Mouse (Mus musculus) cortical plate, adult 2 months (tissue): ENCODE data around the gene Creb3l4. TPM values are rescaled to one million over a fixed set of nuclear protein-coding genes. Genes with fewer than 3 reads are reported as not detected.

Source experiments
- H3K27ac ChIP-seq: fragments of 200-500 bp; 2 replicates; pipeline ENCODE4 v1.5.1; 2012; ENCODE audit warnings: low read length, control low read depth, inconsistent platforms; ENCODE audit not compliant: insufficient read depth
- H3K4me1 ChIP-seq: fragments of 200-500 bp; 2 replicates; pipeline ENCODE4 v1.6.1; 2011; ENCODE audit warnings: low read length; ENCODE audit not compliant: control insufficient read depth, insufficient read depth
- H3K4me3 ChIP-seq: fragments of 200-500 bp; 2 replicates; pipeline ENCODE4 v1.5.1; 2011; ENCODE audit warnings: mild to moderate bottlenecking, low read length, control low read depth; ENCODE audit not compliant: insufficient read depth
- CTCF ChIP-seq: fragments of 200-500 bp; IDR thresholded peaks from 2 replicates; pipeline ENCODE4 v1.5.1; 2011; ENCODE audit warnings: mild to moderate bottlenecking, control low read depth, low read length; ENCODE audit not compliant: insufficient read depth; ENCODE audit errors: extremely low read depth
- POLR2A ChIP-seq: fragments of 200-500 bp; IDR thresholded peaks from 2 replicates; pipeline ENCODE4 v1.6.1; 2011; ENCODE audit warnings: mild to moderate bottlenecking, low read length, control low read depth; ENCODE audit not compliant: insufficient read depth; ENCODE audit errors: extremely low read depth
- polyA plus RNA-seq: library from polyadenylated mRNA; depleted of rRNA; stranded (reverse); fragments of >200 nt; gene quantifications from 2 replicates; pipeline ENCODE4 v1.2.3, GENCODE M21; 2012

The Creb3l4 gene
- polyA plus RNA-seq, 1 experiment: 0.27 TPM

GRCm38 (mm10) chr3:90278211-90278610, 34.9 kb upstream of the Creb3l4 start:
- Histone ChIP-seq H3K4me1 (no peaks in the 10 kb centered on the region), H3K4me3 (no peak overlapping the region), H3K27ac (no peak overlapping the region)
- TF ChIP-seq POLR2A (no peak), CTCF (no peak)

GRCm38 (mm10) chr3:90277793-90278192, 34.5 kb upstream of the Creb3l4 start:
- H3K4me1 ChIP-seq: no peaks in the 10 kb centered on the region
- H3K27ac ChIP-seq: no peak overlapping the region
- no peak for TF ChIP-seq CTCF
- TF ChIP-seq POLR2A: no peak
- no peak overlapping the region for H3K4me3 ChIP-seq

GRCm38 (mm10) chr3:90276858-90277257, 33.5 kb upstream of the Creb3l4 start:
- H3K4me3 ChIP-seq: no peak overlapping the region
- no peaks in the 10 kb centered on the region for H3K4me1 ChIP-seq
- H3K27ac ChIP-seq: no peak overlapping the region
- TF ChIP-seq CTCF (no peak), POLR2A (no peak)

DNA sequence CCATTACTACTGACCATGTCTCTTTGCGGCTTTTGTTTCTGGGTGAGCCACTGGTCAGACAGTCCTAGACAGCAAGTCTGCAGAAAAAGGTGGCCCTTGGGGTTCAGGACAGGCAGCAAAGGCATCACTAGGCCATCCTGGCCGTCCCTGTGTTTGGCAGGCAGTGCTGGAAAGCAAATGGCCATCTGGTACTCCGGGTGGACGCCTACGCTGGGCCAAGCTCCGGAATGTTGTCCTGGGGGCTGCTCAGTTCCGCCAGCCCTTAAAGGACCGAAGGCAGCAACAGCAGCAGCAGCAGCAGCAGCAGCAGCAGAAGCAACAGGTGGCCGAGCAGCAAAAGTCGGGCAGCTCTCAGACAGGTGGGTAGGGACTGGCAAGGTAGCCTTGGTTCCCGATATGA, 32.0 kb upstream of the Creb3l4 start:
- TF ChIP-seq CTCF: no peak
- Histone ChIP-seq H3K27ac (no peak overlapping the region), H3K4me1 (no peaks in the 10 kb centered on the region), H3K4me3 (no peak overlapping the region)

DNA sequence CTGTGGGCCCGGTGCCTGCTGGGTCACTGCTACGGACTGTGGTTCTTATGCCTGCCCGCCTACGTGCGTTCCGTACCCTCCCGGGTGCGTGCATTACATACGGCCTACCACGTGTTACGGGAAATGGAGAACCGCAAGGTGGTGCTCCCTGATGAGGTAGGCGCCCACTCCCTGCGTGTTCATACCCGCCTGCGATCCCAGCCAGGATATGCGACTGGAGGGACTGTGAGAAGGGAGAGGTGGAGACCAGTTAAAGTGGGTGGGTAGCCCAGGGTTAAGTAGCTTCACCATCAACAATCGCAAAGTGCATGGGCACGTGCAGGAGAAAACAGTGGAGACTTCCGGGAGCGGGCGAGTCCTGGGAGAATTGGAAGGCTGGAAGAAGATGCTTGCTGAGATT, 30.5 kb upstream of the Creb3l4 start:
- no peak for TF ChIP-seq POLR2A
- TF ChIP-seq CTCF: no peak
- H3K4me3 ChIP-seq: no peak overlapping the region
- H3K27ac ChIP-seq: no peak overlapping the region
- H3K4me1 ChIP-seq: no peaks in the 10 kb centered on the region

- TF ChIP-seq CTCF (no peak), POLR2A (no peak)
- Histone ChIP-seq H3K27ac (no peak overlapping the region), H3K4me1 (no peaks in the 10 kb centered on the region), H3K4me3 (no peak overlapping the region)
Measured at GRCm38 (mm10) chr3:90272170-90272569, 28.9 kb upstream of the Creb3l4 start.

DNA sequence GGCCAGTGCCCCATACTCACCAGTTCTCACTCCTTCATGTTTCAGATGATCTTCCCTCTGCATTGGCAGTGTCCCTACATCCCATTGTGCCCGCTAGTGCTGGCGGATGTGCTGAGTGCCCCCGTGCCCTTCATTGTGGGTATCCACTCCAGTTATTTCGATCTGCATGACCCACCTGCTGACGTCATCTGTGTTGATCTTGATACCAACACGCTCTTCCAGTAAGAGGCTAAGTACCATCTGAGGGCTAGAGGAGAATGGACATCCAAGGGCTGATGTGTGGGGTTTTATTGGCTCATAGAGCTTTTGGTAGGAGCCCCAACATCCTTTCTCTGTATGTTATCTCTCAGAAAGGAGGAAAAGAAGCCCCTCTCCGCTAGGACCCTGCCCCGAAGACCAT, 27.5 kb upstream of the Creb3l4 start:
- Histone ChIP-seq H3K4me3 (no peak overlapping the region), H3K27ac (no peak overlapping the region), H3K4me1 (peaks cover 1% of the 10 kb centered on the region; the same call in 1 of the 2 replicates)
- TF ChIP-seq CTCF: no peak

GRCm38 (mm10) chr3:90268971-90269370, 25.7 kb upstream of the Creb3l4 start:
- Histone ChIP-seq H3K4me1 (peaks cover 1% of the 10 kb centered on the region; the same call in 1 of the 2 replicates), H3K27ac (no peak overlapping the region), H3K4me3 (no peak overlapping the region)
- TF ChIP-seq CTCF (no peak), POLR2A (no peak)

DNA sequence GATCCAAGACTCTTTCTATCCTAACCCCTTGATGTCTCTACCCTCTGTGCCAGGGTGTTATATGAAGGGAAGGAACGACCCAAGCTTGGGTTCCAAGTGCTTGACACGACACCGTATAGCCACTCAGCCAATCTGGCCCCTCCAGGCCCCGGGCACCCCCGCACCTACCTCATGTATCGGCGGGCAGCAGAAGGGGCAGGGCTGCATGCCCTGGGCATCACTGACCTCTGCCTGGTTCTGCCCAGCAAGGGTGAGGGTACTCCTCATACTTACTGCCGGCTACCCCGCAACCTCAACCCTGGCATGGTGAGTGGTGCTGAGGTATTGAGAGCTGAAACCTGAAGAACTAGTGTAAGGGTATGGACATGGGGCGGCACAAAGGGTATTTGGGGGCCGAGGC, 24.9 kb upstream of the Creb3l4 start:
- H3K4me1 ChIP-seq: peaks cover 1% of the 10 kb centered on the region; the same call in 1 of the 2 replicates
- no peak for TF ChIP-seq CTCF
- no peak for TF ChIP-seq POLR2A

DNA sequence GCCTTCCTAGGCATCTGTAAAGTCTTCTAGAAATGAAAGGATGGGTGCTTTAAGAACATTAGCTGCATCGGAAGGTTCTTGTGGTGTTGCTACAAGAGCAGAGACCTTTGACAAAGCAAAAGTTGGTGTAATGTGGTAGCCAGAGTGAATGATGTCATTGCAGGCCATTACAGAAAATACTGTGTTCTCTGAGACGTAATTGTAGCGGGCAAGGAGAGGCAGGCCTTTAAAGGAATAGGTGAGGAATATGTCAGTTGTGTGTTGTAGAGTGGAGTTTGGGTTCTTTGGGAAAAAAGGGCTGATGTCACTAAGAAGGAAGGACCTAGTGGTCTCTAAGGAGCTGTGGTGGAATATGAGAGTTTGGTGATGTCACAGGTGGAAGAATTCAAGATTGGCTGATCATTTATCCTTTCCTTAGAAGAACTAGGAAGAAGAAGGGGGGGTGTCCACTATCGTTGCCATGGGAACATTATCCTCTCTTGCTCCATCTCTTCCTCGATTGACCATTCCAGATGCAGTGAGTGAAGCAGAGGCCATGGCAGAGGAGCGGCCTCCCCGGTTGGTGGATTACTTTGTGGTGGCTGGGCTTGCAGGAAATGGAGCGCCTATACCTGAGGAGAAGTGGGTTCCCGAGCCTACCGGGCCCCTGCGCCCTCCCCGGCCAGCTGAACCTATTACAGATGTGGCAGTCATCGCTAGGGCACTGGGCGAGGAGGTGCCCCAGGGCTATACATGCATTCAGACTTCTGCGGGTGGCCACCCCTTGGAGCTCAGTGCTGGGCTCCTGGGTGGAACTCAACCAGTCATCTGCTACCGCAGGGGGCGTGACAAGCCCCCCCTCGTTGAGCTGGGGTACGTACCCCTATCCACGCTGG, 23.8 kb upstream of the Creb3l4 start:
- H3K4me1 ChIP-seq: peaks cover 1% of the 10 kb centered on the region; the same call in 1 of the 2 replicates
- no peak overlapping the region; the same call in 1 of the 2 replicates for H3K4me3 ChIP-seq
- TF ChIP-seq CTCF (no peak), POLR2A (no peak)
- H3K27ac ChIP-seq: no peak overlapping the region

More for the DNA sequence above, 24.9 kb upstream of the Creb3l4 start:
- H3K27ac ChIP-seq: no peak overlapping the region
- H3K4me3 ChIP-seq: no peak overlapping the region
